8 mouse cellular contexts compared by ENCODE assay signal in the genomic region with DNA sequence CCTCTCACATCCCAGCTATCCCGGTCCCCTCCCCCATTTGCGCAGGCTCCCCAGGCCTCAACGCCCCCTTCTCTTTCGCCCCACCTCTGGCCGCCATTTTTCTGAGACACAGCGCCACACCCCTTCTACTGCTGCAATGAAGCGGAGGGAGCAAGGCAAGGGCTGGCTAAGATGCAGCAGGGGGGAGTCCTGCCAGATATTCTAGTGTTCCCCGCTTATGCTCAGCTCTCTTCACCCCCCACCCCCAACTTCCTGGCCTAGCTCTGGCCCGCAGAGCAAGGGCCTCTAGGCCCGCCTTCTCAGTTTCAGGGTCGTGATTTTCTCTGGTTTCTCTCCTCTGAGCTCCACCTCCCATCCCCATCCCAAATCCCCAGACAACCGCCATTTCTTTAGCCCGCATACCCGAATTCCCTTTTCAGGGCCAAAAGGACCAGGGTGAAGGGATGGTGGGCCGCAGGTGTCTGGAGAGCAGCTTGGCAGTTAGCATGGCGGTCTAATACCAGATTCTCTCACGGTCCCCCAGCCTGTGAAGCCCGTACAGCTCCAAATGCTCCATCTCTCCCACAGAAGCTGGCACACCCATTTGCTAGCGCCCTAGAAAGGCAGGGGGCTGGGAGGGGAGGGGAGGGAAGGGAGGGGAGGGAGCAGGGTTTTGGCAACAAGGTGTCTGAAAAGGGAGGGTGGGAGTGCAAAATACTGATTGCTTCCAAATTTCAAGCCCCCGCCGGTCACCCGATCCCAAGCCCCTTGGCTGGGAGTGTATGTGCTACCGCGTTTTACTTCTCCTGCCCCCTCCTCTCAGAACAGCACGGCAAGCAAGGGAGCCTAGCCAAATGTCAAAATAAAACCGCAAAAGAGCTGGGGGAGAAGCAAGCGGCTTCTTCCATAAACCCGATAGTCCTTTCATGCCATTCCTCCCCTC. TPM values are rescaled to one million over a fixed set of nuclear protein-coding genes. Genes with fewer than 3 reads are reported as not detected.
DNase-seq lines count a peak whose midpoint lies in the region; ATAC-seq and TF ChIP-seq lines count a peak whose summit lies in the region.

No protein-coding gene starts in this region.

- TF ChIP-seq CTCF in CH12.LX (conservative IDR thresholded peaks at IDR 0.05 in 1 of 2, IDR thresholded peaks at IDR 0.05 in 1 of 2; ENCODE audit: low read depth in 2 of 2, low read length in 2 of 2) = no peak
- no peak for TF ChIP-seq CTCF in heart, postnatal 0 days (IDR thresholded peaks at IDR 0.05; ENCODE audit: low read depth)
- no peak for TF ChIP-seq CTCF in lung, postnatal 0 days (IDR thresholded peaks at IDR 0.05)

- TF ChIP-seq RAD21 in CH12.LX (IDR thresholded peaks at IDR 0.05; ENCODE audit: low read depth, low read length) = no peak

- peaks cover 0 to 3% of the 10 kb centered on the region in 2 experiments; a peak in 1 of 4 replicates for H3K4me1 ChIP-seq in CH12.LX (ENCODE audit: control insufficient read depth in 1 of 2, insufficient read depth in 2 of 2)
- H3K4me1 ChIP-seq in embryonic facial prominence, embryonic 13.5 days = no peaks in the 10 kb centered on the region
- H3K4me1 ChIP-seq in heart, postnatal 0 days (ENCODE audit: control insufficient read depth, insufficient read depth) = no peaks in the 10 kb centered on the region
- H3K4me1 ChIP-seq in lung, postnatal 0 days (ENCODE audit: insufficient read depth, low read depth, low read length) = no peaks in the 10 kb centered on the region

- H3K4me2 ChIP-seq in CH12.LX (ENCODE audit: insufficient read depth, low read depth, poor library complexity, severe bottlenecking) = peak overlapping the region; percentile 60
- peak overlapping the region; percentile 59 for H3K4me2 ChIP-seq in embryonic facial prominence, embryonic 13.5 days
- peak overlapping the region; percentile 81 for H3K4me2 ChIP-seq in heart, postnatal 0 days (ENCODE audit: low read depth, low read length)
- H3K4me2 ChIP-seq in lung, postnatal 0 days (replicated peaks; ENCODE audit: low read depth, low read length) = peak overlapping the region; percentile 63

- H3K9me3 ChIP-seq in CH12.LX (replicated peaks; ENCODE audit: low read length) = no peaks in the 10 kb centered on the region
- no peaks in the 10 kb centered on the region for H3K9me3 ChIP-seq in embryonic facial prominence, embryonic 13.5 days
- no peaks in the 10 kb centered on the region for H3K9me3 ChIP-seq in heart, postnatal 0 days (replicated peaks; ENCODE audit: control insufficient read depth, low read length)
- no peaks in the 10 kb centered on the region for H3K9me3 ChIP-seq in lung, postnatal 0 days (ENCODE audit: low read length)

- TF ChIP-seq POLR2A in CH12.LX (IDR thresholded peaks at IDR 0.05; ENCODE audit: low read depth, low read length) = no peak; the same call in 1 of the 2 replicates

- TF ChIP-seq EP300 in CH12.LX (IDR thresholded peaks at IDR 0.05; ENCODE audit: low read length) = no peak
- TF ChIP-seq EP300 in heart, postnatal 0 days (IDR thresholded peaks at IDR 0.05; ENCODE audit: low read depth) = no peak
- no peak for TF ChIP-seq EP300 in lung, postnatal 0 days (IDR thresholded peaks at IDR 0.05)

- H3K27ac ChIP-seq in CH12.LX (ENCODE audit: insufficient read depth, low read depth) = no peak overlapping the region
- H3K27ac ChIP-seq in embryonic facial prominence, embryonic 13.5 days = peak overlapping the region; percentile 83
- peak overlapping the region; percentile 54 for H3K27ac ChIP-seq in heart, postnatal 0 days (ENCODE audit: low read depth)
- peak overlapping the region; percentile 38; the same call in 1 of the 2 replicates for H3K27ac ChIP-seq in lung, postnatal 0 days (ENCODE audit: low read length)

- in situ Hi-C loops in CH12.LX (cut with MboI; ENCODE audit: low pct_ligation_motif_present, low pct_unique_long_range_greater_than_20kb, low sequenced_read_pairs) = no loop called here

- peak; percentile 74 for ATAC-seq in embryonic facial prominence, embryonic 13.5 days (ENCODE audit: insufficient number of reproducible peaks, insufficient read depth, low FRiP score, low TSS enrichment, low read depth)
- peak; percentile 54 for ATAC-seq in heart, postnatal 0 days (ENCODE audit: insufficient read depth, low read depth)
- peak; percentile 47; the same call in 1 of the 2 replicates for ATAC-seq in lung, postnatal 0 days

- peaks cover 16 to 22% of the 10 kb centered on the region in 2 experiments for H3K36me3 ChIP-seq in CH12.LX (replicated peaks in 1 of 2; ENCODE audit: control insufficient read depth in 1 of 2, insufficient read depth in 1 of 2, low read length in 1 of 2)
- peaks cover 22% of the 10 kb centered on the region for H3K36me3 ChIP-seq in embryonic facial prominence, embryonic 13.5 days
- H3K36me3 ChIP-seq in heart, postnatal 0 days (replicated peaks; ENCODE audit: control insufficient read depth, insufficient read depth, low read length) = peaks cover 10% of the 10 kb centered on the region; the same call in 1 of the 2 replicates
- H3K36me3 ChIP-seq in lung, postnatal 0 days (ENCODE audit: insufficient read depth, low read length) = no peaks in the 10 kb centered on the region

- 24% methylated on average over 28 of the region's 28 CpGs for WGBS in embryonic facial prominence, embryonic 13.5 days
- 12% methylated on average over 28 of the region's 28 CpGs for WGBS in heart, postnatal 0 days
- WGBS in lung, postnatal 0 days = 11% methylated on average over 21 of the region's 28 CpGs

- dilution Hi-C loops in CH12.LX (cut with MboI; ENCODE audit: extremely low pct_ligation_motif_present, extremely low pct_unique_long_range_greater_than_20kb, low sequenced_read_pairs) = no loop called here

- DNase-seq in CH12.LX (ENCODE audit: extremely low read depth) = peak; percentile 23
- peak; percentile 46 for DNase-seq in adrenal gland, adult 2 months
- DNase-seq in heart, postnatal 0 days (ENCODE audit: low spot score) = peak; percentile 15
- peak; percentile 14 to 26 for DNase-seq in layer of hippocampus, adult 8-10 months (ENCODE audit: low spot score in 2 of 2)
- peak; percentile 33 for DNase-seq in lung, postnatal 0 days (ENCODE audit: low spot score)
- DNase-seq in retina, postnatal 1 day = peak; percentile 63
- DNase-seq in spleen, postnatal 36 days (ENCODE audit: low spot score in 2 of 2) = no peak

- peak overlapping the region; percentile 87 for H3K9ac ChIP-seq in CH12.LX (ENCODE audit: insufficient read depth, low read depth)
- H3K9ac ChIP-seq in embryonic facial prominence, embryonic 13.5 days = peak overlapping the region; percentile 74
- peak overlapping the region; percentile 48; the same call in 1 of the 2 replicates for H3K9ac ChIP-seq in heart, postnatal 0 days (replicated peaks; ENCODE audit: low read depth, low read length)
- 0 out of 2 replicates have a peak overlapping the region, but pooled peaks have one; percentile 12 for H3K9ac ChIP-seq in lung, postnatal 0 days (replicated peaks; ENCODE audit: low read depth)

- no peaks in the 10 kb centered on the region for H3K27me3 ChIP-seq in CH12.LX (replicated peaks)
- H3K27me3 ChIP-seq in embryonic facial prominence, embryonic 13.5 days = peaks cover 54% of the 10 kb centered on the region
- H3K27me3 ChIP-seq in heart, postnatal 0 days (ENCODE audit: control insufficient read depth, insufficient read depth, low read length) = no peaks in the 10 kb centered on the region
- H3K27me3 ChIP-seq in lung, postnatal 0 days (replicated peaks; ENCODE audit: insufficient read depth, low read length) = no peaks in the 10 kb centered on the region

- peak overlapping the region; percentile 63 to 80 (median 65) for H3K4me3 ChIP-seq in CH12.LX (replicated peaks in 1 of 3; ENCODE audit: low read depth in 2 of 3, low read length in 2 of 3, poor library complexity in 1 of 3)
- H3K4me3 ChIP-seq in embryonic facial prominence, embryonic 13.5 days = peak overlapping the region; percentile 60
- H3K4me3 ChIP-seq in heart, postnatal 0 days (ENCODE audit: low read depth, low read length) = peak overlapping the region; percentile 66
- H3K4me3 ChIP-seq in lung, postnatal 0 days (ENCODE audit: low read depth, low read length) = peak overlapping the region; percentile 39

- H3K79me2 ChIP-seq in CH12.LX (replicated peaks; ENCODE audit: control insufficient read depth, extremely low read depth, insufficient read depth, poor library complexity, severe bottlenecking) = peaks cover 12% of the 10 kb centered on the region

RNA-seq across cellular contexts. Expression of a gene that starts 0.9 kb away (rescaled TPM):
- total RNA-seq in CH12.LX (2012; rRNA removed) = 12.6 and 15.3 TPM in 2 replicates
- total RNA-seq in CH12.LX (2014; rRNA removed) = 18.8 and 20.5 TPM in 2 replicates
- 17.3 and 19.6 TPM in 2 replicates for polyA plus RNA-seq in CH12.LX (2012; ENCODE audit: insufficient read length, low read depth)
- total RNA-seq in adrenal gland, adult 2 months (2021) = 10 to 100 TPM; 23.9 to 57.8 TPM
- polyA plus RNA-seq in adrenal gland, adult 2 months (2012; rRNA removed) = 32.0 and 40.6 TPM in 2 replicates
- polyA plus RNA-seq in embryonic facial prominence, embryonic 13.5 days (2015; fragmentation: Nextera tagmentation; extraction: Ambion mirVana) = 86.4 and 88.3 TPM in 2 replicates
- total RNA-seq in heart, postnatal 0 days (2014; rRNA removed; ENCODE audit: low replicate concordance) = 46.2 and 47.9 TPM in 2 replicates
- polyA plus RNA-seq in heart, postnatal 0 days (2015; fragmentation: Nextera tagmentation; extraction: Ambion mirVana) = 23.6 and 24.3 TPM in 2 replicates
- total RNA-seq in layer of hippocampus, adult 8-10 months (2022) = 10 to 100 TPM; 84.4 to 94.6 (median 89.2) TPM
- 24.0 and 29.7 TPM in 2 replicates for polyA plus RNA-seq in lung, postnatal 0 days (2015; fragmentation: Nextera tagmentation; extraction: Ambion mirVana)

RNA-seq across cellular contexts. Expression of a gene that starts 51.7 kb away (rescaled TPM):
- 8.6 and 11.6 TPM in 2 replicates for total RNA-seq in CH12.LX (2012; rRNA removed)
- 0.23 and 0.49 TPM in 2 replicates for total RNA-seq in CH12.LX (2014; rRNA removed)
- polyA plus RNA-seq in CH12.LX (2012; ENCODE audit: insufficient read length, low read depth) = 1.1 and 1.2 TPM in 2 replicates
- 10 to 100 TPM; 36.0 to 44.7 TPM for total RNA-seq in adrenal gland, adult 2 months (2021)
- polyA plus RNA-seq in adrenal gland, adult 2 months (2012; rRNA removed) = 1.6 and 3.1 TPM in 2 replicates
- polyA plus RNA-seq in embryonic facial prominence, embryonic 13.5 days (2015; fragmentation: Nextera tagmentation; extraction: Ambion mirVana) = 62.5 and 65.7 TPM in 2 replicates
- 22.1 and 33.6 TPM in 2 replicates for total RNA-seq in heart, postnatal 0 days (2014; rRNA removed; ENCODE audit: low replicate concordance)
- 59.5 and 64.1 TPM in 2 replicates for polyA plus RNA-seq in heart, postnatal 0 days (2015; fragmentation: Nextera tagmentation; extraction: Ambion mirVana)
- 10 to 100 TPM; 69.7 to 84.0 (median 78.9) TPM for total RNA-seq in layer of hippocampus, adult 8-10 months (2022)
- polyA plus RNA-seq in lung, postnatal 0 days (2015; fragmentation: Nextera tagmentation; extraction: Ambion mirVana) = 46.4 and 56.2 TPM in 2 replicates

RNA-seq across cellular contexts. Expression of a gene that starts 56.9 kb away (rescaled TPM):
- total RNA-seq in CH12.LX (2012; rRNA removed) (0.67 and 1.2 TPM in 2 replicates), CH12.LX (2014; rRNA removed) (1.3 and 1.7 TPM in 2 replicates)
- 1.7 and 2.2 TPM in 2 replicates for polyA plus RNA-seq in CH12.LX (2012; ENCODE audit: insufficient read length, low read depth)
- total RNA-seq in adrenal gland, adult 2 months (2021) = 10 to 100 TPM in 1 of 2 experiments, 1 to 10 TPM in 1; 5.9 to 14.7 TPM
- 1.2 and 2.0 TPM in 2 replicates for polyA plus RNA-seq in adrenal gland, adult 2 months (2012; rRNA removed)
- 34.5 and 36.6 TPM in 2 replicates for polyA plus RNA-seq in embryonic facial prominence, embryonic 13.5 days (2015; fragmentation: Nextera tagmentation; extraction: Ambion mirVana)
- 7.7 and 13.7 TPM in 2 replicates for total RNA-seq in heart, postnatal 0 days (2014; rRNA removed; ENCODE audit: low replicate concordance)
- 7.3 and 7.8 TPM in 2 replicates for polyA plus RNA-seq in heart, postnatal 0 days (2015; fragmentation: Nextera tagmentation; extraction: Ambion mirVana)
- 10 to 100 TPM in 1 of 4 experiments, 1 to 10 TPM in 3; 8.6 to 10.0 (median 9.0) TPM for total RNA-seq in layer of hippocampus, adult 8-10 months (2022)
- polyA plus RNA-seq in lung, postnatal 0 days (2015; fragmentation: Nextera tagmentation; extraction: Ambion mirVana) = 11.9 and 13.1 TPM in 2 replicates

Comparison
In these comparisons a context has a peak if more than half of its experiments do, and no peak if none do; other contexts are left out.
1. DNase-seq: peak in CH12.LX (single experiment), adrenal gland, adult 2 months (single experiment), heart, postnatal 0 days (single experiment), layer of hippocampus, adult 8-10 months (2 of 2), lung, postnatal 0 days (single experiment) and retina, postnatal 1 day (single experiment); none in spleen, postnatal 36 days (0 of 2).
2. H3K9ac ChIP-seq: peak in every context shown above with its lines; median percentile 87 in CH12.LX; 74 in embryonic facial prominence, embryonic 13.5 days; 48 in heart, postnatal 0 days; 12 in lung, postnatal 0 days.
3. RNA of a gene that starts 51.7 kb away (polyA plus RNA-seq): 59.5 to 64.1 TPM in heart, postnatal 0 days, 62.5 to 65.7 TPM in embryonic facial prominence, embryonic 13.5 days and 46.4 to 56.2 TPM in lung, postnatal 0 days; 1.6 to 3.1 TPM in adrenal gland, adult 2 months and 1.1 to 1.2 TPM in CH12.LX; every median in the first group is over 10 times any median in the second.
4. Peak in every context shown above with its lines, with median percentiles within 50 percentile points of each other: H3K4me2 ChIP-seq, H3K4me3 ChIP-seq and ATAC-seq.